Mouse (Mus musculus) brown adipose tissue, adult 24 weeks (tissue): ENCODE data around the gene Nat9. TPM values are rescaled to one million over a fixed set of nuclear protein-coding genes. Genes with fewer than 3 reads are reported as not detected.

Experiments
- H3K27ac ChIP-seq: fragments of 200-500 bp; replicated peaks from 2 replicates; pipeline ENCODE4 v1.5.1; 2012; ENCODE audit warnings: low read depth, mild to moderate bottlenecking, low read length
- H3K4me1 ChIP-seq: fragments of 200-500 bp; 2 replicates; pipeline ENCODE4 v1.6.1; 2012; ENCODE audit warnings: low read length, mixed read lengths; ENCODE audit not compliant: control insufficient read depth, insufficient read depth, insufficient read length
- H3K4me3 ChIP-seq: fragments of 200-500 bp; 2 replicates; pipeline ENCODE4 v1.5.1; 2012; ENCODE audit warnings: low read depth, mild to moderate bottlenecking, low read length, moderate library complexity; ENCODE audit not compliant: insufficient read depth
- polyA plus RNA-seq: library from polyadenylated mRNA; stranded (reverse); fragments of >200 nt; gene quantifications from 2 replicates; pipeline ENCODE4 v1.2.4, GENCODE M21; 2012; ENCODE audit not compliant: missing spikeins, insufficient read depth, insufficient read length

Nat9 gene
- polyA plus RNA-seq, 1 experiment, result 29.3 TPM

- Histone ChIP-seq H3K4me1 (peaks cover 1% of the 10 kb centered on the region; the same call in 1 of the 2 replicates), H3K27ac (no peak overlapping the region), H3K4me3 (no peak overlapping the region)
Observed at GRCm38 (mm10) chr11:115197558-115197957, 9.9 kb upstream of the Nat9 start.

GRCm38 (mm10) chr11:115195933-115196332, 8.3 kb upstream of the Nat9 start:
- Histone ChIP-seq H3K4me3 (no peak overlapping the region), H3K4me1 (peaks cover 12% of the 10 kb centered on the region), H3K27ac (no peak overlapping the region)

GRCm38 (mm10) chr11:115194693-115195092, 7.0 kb upstream of the Nat9 start:
- Histone ChIP-seq H3K4me1 (peaks cover 12% of the 10 kb centered on the region), H3K4me3 (no peak overlapping the region), H3K27ac (no peak overlapping the region)

DNA sequence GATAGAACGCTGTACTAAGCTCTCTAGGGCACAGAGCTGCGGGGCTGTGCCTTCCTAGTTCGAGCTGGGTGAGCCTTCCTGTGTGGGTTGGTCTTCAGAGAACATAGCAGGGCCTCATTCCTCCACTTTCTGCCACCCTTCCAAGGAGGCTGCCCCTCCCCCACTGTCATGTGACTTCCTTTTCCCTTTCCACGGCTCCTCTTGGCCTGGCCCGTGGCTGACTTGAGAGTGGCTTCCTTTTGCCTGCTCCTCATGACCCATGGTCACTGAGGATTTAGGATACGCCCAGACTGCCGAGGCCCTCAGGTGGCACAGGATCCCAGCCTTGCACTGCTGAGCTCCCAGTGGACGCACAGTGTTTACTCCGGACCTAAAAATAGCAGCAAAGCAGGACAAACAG, 4.5 kb upstream of the Nat9 start:
- H3K27ac ChIP-seq, result peak overlapping the region; percentile 92
- H3K4me1 ChIP-seq, result peaks cover 12% of the 10 kb centered on the region
- H3K4me3 ChIP-seq, result peak overlapping the region; percentile 2; the same call in 1 of the 2 replicates

DNA sequence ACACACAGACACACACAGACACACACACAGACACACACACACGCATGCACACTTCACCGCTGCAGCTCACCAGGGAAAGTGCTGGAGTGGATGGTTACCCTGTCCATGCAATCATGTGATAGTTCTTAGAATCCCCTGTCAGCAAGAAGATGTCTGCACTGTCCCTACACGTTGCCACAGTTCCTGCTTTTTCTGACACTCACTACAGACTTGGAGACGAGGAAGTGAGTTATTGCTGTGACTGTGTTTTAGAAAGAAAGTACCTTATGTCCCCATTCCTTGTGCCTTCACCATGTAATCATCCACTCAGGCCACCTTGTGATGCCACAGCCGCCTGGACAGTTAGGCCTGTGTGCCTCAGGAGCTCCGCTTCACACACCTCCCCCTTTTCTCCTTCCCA, 1.6 kb upstream of the Nat9 start:
- H3K27ac ChIP-seq, result peak overlapping the region; percentile 80
- no peak overlapping the region for H3K4me3 ChIP-seq
- peaks cover 12% of the 10 kb centered on the region for H3K4me1 ChIP-seq

DNA sequence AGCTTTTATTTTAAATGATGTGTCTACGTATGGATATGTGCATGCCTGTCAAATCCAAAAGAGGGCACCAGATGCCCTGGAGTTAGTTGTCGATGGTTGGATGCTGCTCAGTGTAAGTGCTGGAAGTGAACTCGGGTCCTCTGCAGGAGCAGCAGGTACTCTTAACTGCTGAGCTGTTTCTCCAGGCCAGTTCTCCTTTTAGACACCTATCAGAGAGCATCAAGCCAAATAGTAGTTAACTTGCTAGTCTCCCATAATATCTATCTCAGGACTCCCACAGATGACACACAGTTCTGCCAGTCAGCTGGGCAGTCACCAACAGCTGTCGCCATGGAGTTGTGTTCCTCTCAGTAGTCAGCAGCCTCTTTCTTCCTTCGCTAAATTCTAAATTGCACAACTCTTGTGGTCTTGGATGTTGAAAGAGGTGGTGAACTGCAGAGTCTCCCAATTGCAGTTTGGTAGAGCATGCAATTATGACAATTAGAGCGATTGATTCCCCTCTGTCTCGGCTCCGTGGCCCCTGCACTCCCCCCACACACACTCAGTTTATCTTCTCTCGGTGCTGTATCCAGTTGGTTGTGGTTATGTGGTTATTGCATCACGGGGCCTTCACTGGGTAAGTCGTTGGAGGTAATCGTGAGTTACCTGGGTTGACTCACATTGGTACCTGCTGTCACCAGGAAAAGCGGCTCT, 1.0 kb upstream of the Nat9 start:
- Histone ChIP-seq H3K4me1 (peaks cover 12% of the 10 kb centered on the region), H3K27ac (peak overlapping the region; percentile 70), H3K4me3 (no peak overlapping the region)

- Histone ChIP-seq H3K4me3 (peak within 1 kb of the TSS; percentile 74), H3K4me1 (peaks cover 8% of the 10 kb centered on the region), H3K27ac (peak within 1 kb of the TSS; percentile 63)
Observed at GRCm38 (mm10) chr11:115187224-115187639, 427 bp downstream of the Nat9 start, which contains the start of gene Tmem104. TSS of gene Tmem104 (plus strand) at chr11:115187487.

GRCm38 (mm10) chr11:115184973-115185372, 2.7 kb downstream of the Nat9 start:
- Histone ChIP-seq H3K4me3 (no peak overlapping the region), H3K4me1 (no peaks in the 10 kb centered on the region), H3K27ac (no peak overlapping the region)

- H3K27ac ChIP-seq, result no peak overlapping the region
- H3K4me3 ChIP-seq, result no peak overlapping the region
- no peaks in the 10 kb centered on the region; the same call in 1 of the 2 replicates for H3K4me1 ChIP-seq
Observed at GRCm38 (mm10) chr11:115181913-115182638, 5.6 kb downstream of the Nat9 start.

DNA sequence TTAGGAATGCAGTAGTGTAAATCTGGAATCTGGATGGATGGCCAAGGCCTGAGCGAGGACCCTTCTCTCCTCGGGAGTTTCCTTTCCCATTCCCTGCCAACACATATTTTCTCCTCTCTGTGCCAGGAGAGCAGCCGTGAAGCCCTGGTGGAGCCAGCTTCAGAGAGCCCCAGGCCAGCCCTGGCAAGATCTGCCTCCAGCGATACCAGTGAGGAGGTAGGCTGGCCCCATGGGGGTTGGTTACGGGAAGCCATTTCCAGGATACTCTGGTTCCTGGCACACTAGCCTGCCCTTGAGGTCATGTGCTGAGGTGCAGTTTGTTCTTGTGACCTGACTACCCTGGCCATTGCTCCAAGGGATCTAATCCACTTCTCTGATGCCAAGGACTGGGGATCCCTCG, 7.8 kb downstream of the Nat9 start:
- no peak overlapping the region for H3K27ac ChIP-seq

DNA sequence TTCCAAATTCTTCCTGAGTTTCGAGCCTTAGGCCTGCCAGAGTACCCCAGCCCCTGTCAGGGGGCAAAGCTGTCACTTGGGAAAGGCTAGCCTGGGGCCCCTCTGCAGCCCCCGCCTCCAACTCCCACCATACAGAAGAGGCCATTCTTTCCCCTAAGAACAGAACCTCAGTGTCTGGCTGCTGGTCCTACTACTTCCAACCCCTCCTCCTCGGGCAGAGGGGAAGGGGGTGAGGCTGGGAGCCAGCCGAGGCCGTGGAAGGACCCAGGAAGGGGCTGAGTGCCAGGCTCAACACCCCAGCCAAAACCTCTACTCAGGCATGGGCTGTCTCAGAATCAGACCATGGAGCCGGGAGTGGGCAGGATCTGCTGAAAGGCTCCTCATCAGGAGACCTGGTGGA, 8.5 kb downstream of the Nat9 start:
- no peak overlapping the region for H3K27ac ChIP-seq
- no peak overlapping the region for H3K4me3 ChIP-seq
- peaks cover 3% of the 10 kb centered on the region; the same call in 1 of the 2 replicates for H3K4me1 ChIP-seq

More for the DNA sequence above, 7.8 kb downstream of the Nat9 start:
- H3K4me1 ChIP-seq, result peaks cover 3% of the 10 kb centered on the region; the same call in 1 of the 2 replicates
- H3K4me3 ChIP-seq, result no peak overlapping the region

- Histone ChIP-seq H3K4me1 (peaks cover 4% of the 10 kb centered on the region; the same call in 1 of the 2 replicates), H3K4me3 (no peak overlapping the region), H3K27ac (no peak overlapping the region)
Observed at GRCm38 (mm10) chr11:115178766-115179165, 8.9 kb downstream of the Nat9 start.

DNA sequence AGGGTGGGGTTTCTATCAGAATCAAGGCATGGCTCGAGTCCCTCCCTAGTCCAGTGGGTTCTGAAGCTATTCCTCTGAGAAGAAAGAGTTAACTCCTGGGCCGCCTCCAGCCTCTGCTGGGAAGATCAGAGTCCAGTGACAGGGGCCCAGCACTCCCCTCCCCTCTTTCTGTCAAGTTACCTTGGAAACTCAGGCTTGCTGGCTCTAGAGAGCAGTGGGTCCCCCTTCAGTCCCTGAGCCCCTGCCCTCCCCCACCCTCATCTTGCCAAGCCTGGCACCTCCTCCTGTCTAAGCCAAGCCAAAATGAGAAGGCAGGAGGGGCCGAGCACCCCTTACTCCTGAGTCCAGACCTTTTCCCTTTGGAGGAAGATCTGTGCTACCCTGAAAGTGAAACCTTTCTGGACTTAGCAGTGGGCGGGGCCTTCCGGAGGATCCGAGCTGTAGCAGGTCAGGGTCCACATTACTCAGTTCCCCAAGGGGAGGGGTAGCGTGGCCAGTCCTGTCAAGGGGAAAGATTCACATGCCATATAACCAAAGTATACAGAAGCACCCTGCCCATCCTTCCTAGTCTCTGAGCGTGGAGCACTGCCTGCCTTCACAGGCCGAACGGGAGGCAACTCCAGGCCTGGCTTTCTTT, 10.0 kb downstream of the Nat9 start:
- Histone ChIP-seq H3K4me3 (no peak overlapping the region), H3K27ac (no peak overlapping the region; the same call in 1 of the 2 replicates), H3K4me1 (peaks cover 12% of the 10 kb centered on the region)

- H3K27ac ChIP-seq, result no peak overlapping the region
- H3K4me1 ChIP-seq, result peaks cover 16% of the 10 kb centered on the region
- H3K4me3 ChIP-seq, result no peak overlapping the region
Observed at GRCm38 (mm10) chr11:115176399-115177190, 11.1 kb downstream of the Nat9 start.
